Mouse (Mus musculus): ENCODE data around the gene Arhgef7.

DNA sequence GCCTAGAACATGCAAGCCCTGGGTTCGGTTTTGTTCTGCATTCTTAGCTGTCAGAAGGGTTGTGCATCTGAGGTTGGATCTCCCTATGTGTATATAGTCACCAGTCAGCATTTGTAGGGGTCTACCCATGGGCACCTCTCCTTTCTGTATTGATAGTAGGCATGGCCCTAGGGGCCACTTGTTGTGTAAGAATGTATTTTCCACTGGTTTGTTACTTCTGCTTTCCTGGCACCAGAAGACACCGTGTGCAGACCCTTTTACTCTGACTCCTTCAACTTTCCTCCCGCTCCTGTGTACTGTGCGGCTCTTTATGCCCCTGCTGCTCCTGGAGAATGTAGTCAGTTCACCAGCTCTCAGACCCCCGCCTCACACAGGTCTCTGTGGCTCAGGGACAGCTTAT is 80.5 kb downstream of the Arhgef7 start:
- TF ChIP-seq POLR2A (IDR thresholded peaks at IDR 0.05; ENCODE audit: control insufficient read depth, low read depth, low read length): no peak
- no peak for TF ChIP-seq CTCF (IDR thresholded peaks at IDR 0.05; ENCODE audit: control insufficient read depth, insufficient read depth, insufficient replicate concordance, low read depth, low read length)
